Mouse (Mus musculus) erythroblast, embryonic 14.5 days (primary cell): ENCODE measurements around the gene Apeh.

ENCODE experiments used
- GATA1 ChIP-seq: IDR thresholded peaks from 2 replicates; pipeline ENCODE4 v1.6.1; 2012; ENCODE audit warnings: low read length, inconsistent platforms, mixed read lengths
- TAL1 ChIP-seq: IDR thresholded peaks from 3 replicates; pipeline ENCODE4 v1.6.1; 2012; ENCODE audit warnings: low read length, inconsistent platforms, mixed read lengths

GRCm38 (mm10) chr9:108055061-108055460, 39.3 kb downstream of the Apeh start:
- TF ChIP-seq GATA1 = no peak
- TF ChIP-seq TAL1 = no peak
